Mouse (Mus musculus): Measurements from ENCODE around the gene Idua.

The Idua gene

GRCm38 (mm10) chr5:108726557-108727248 lies 66.6 kb downstream of the Idua start:
- DNase-seq: peak; percentile 66 to 71

DNA sequence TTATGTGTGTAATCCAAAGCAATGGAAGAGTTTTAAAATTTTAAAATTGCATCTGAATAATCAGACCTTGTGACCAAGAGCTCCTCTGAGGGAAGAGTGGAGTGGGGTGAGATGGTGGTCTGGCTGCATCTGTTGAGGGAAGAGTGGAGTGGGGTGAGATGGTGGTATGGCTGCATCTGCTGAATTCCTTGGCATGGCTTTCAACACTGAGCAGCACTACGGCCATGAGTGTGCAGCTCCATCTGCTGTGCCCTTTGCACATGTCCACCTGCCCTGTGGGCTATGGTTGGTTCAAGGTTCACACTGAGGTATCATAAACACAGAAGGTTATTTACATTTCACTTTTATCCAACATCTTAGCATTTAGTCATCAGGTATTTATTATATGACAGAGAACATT lies 67.3 kb downstream of the Idua start:
- no peak for DNase-seq

Data from lung, adult 18-20 months (tissue).